Mouse (Mus musculus) myocyte (in vitro differentiated cells): Measurements from ENCODE around the gene Gm21983.

ENCODE experiments used
- CEBPB ChIP-seq: IDR thresholded peaks from 2 replicates; pipeline ENCODE4 v1.6.1; 2011; ENCODE audit warnings: mild to moderate bottlenecking, moderate library complexity; ENCODE audit not compliant: poor library complexity, insufficient read depth, severe bottlenecking
- E2F4 ChIP-seq: IDR thresholded peaks from one replicate; pipeline ENCODE4 v1.6.1; 2011; ENCODE audit warnings: mild to moderate bottlenecking, control low read depth, moderate library complexity; ENCODE audit not compliant: insufficient read depth
- MYOD1 ChIP-seq, 3 experiments: IDR thresholded peaks; one replicate each; pipeline ENCODE4 v1.6.1; 2011; ENCODE audit warnings: control low read depth in 2 of 3, low read depth in 2 of 3, mild to moderate bottlenecking in 2 of 3, moderate library complexity in 1 of 3; ENCODE audit not compliant: insufficient read length in 2 of 3, control insufficient read depth in 1 of 3
- POLR2A ChIP-seq: IDR thresholded peaks from one replicate; pipeline ENCODE4 v1.6.1; 2011; ENCODE audit warnings: low read depth, mild to moderate bottlenecking, control low read depth, moderate library complexity; ENCODE audit not compliant: insufficient read length
- TCF12 ChIP-seq: IDR thresholded peaks from one replicate; pipeline ENCODE4 v1.6.1; 2011; ENCODE audit warnings: mild to moderate bottlenecking, control low read depth; ENCODE audit not compliant: poor library complexity, insufficient read depth, severe bottlenecking
- USF1 ChIP-seq: IDR thresholded peaks from one replicate; pipeline ENCODE4 v1.6.1; 2011; ENCODE audit warnings: low read depth, mild to moderate bottlenecking, control low read depth, moderate library complexity

DNA sequence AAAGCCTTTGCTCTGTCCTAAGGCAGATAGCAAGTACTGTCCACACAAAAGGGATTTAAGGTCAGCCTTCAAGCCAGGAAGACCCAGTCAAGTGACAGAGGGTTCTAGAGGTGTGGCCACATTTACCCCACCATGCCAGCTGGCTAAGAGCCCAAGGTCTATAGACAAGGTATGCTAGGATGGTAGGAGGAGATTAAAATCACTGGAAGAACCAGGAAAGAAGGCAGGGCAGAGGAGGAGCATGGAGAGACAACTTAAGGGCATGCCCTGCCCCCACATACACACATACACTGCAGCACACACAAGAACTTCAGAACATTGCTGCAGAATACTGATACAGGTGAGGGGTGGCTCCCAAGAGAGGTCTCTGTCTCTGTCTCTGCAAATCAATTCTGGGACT lies 61.2 kb downstream of the Gm21983 start, which contains the start of gene Cyp2f2:
- TF ChIP-seq TCF12 (no peak), POLR2A (no peak), MYOD1 (IDR thresholded peaks at IDR 0.05; ENCODE audit: control insufficient read depth in 1 of 3, insufficient read length in 2 of 3, low read depth in 2 of 3) (no peak), E2F4 (no peak), USF1 (no peak), CEBPB (no peak)
